Mouse (Mus musculus) C2C12 (cell line): ENCODE measurements around the gene Hps4.

ENCODE experiments used
- CTCF ChIP-seq: IDR thresholded peaks from one replicate; pipeline ENCODE4 v1.5.1; 2011; ENCODE audit not compliant: control insufficient read depth, insufficient read depth, insufficient read length
- MAX ChIP-seq: IDR thresholded peaks from one replicate; pipeline ENCODE4 v1.6.1; 2011; ENCODE audit warnings: mild to moderate bottlenecking, control low read depth
- MYOD1 ChIP-seq: IDR thresholded peaks from one replicate; pipeline ENCODE4 v1.6.1; 2011; ENCODE audit warnings: low read depth; ENCODE audit not compliant: control insufficient read depth, insufficient read length
- MYOG ChIP-seq: IDR thresholded peaks from one replicate; pipeline ENCODE4 v1.6.1; 2011; ENCODE audit not compliant: control insufficient read depth, insufficient read length; ENCODE audit errors: extremely low read depth
- USF1 ChIP-seq: IDR thresholded peaks from one replicate; pipeline ENCODE4 v1.6.1; 2011; ENCODE audit warnings: low read depth, mild to moderate bottlenecking, control low read depth, moderate library complexity

- TF ChIP-seq CTCF (no peak), MAX (no peak), USF1 (no peak), MYOG (no peak), MYOD1 (no peak)
Measured at GRCm38 (mm10) chr5:112402437-112402836, 59.6 kb downstream of the Hps4 start.
